Mouse (Mus musculus) myocyte (in vitro differentiated cells): ENCODE data around the gene P2rx5.

Source experiments
- CEBPB ChIP-seq: IDR thresholded peaks from 2 replicates; pipeline ENCODE4 v1.6.1; 2011; ENCODE audit warnings: mild to moderate bottlenecking, moderate library complexity; ENCODE audit not compliant: poor library complexity, insufficient read depth, severe bottlenecking
- E2F4 ChIP-seq: IDR thresholded peaks from one replicate; pipeline ENCODE4 v1.6.1; 2011; ENCODE audit warnings: mild to moderate bottlenecking, control low read depth, moderate library complexity; ENCODE audit not compliant: insufficient read depth
- MYOG ChIP-seq, 3 experiments: IDR thresholded peaks; one replicate each; pipeline ENCODE4 v1.6.1; 2011; ENCODE audit warnings: control low read depth in 2 of 3, low read depth in 2 of 3, mild to moderate bottlenecking in 2 of 3; ENCODE audit not compliant: insufficient read length in 2 of 3, control insufficient read depth in 1 of 3, insufficient read depth in 1 of 3
- POLR2A ChIP-seq: IDR thresholded peaks from one replicate; pipeline ENCODE4 v1.6.1; 2011; ENCODE audit warnings: low read depth, mild to moderate bottlenecking, control low read depth, moderate library complexity; ENCODE audit not compliant: insufficient read length
- POLR2AphosphoS2 ChIP-seq: IDR thresholded peaks from one replicate; pipeline ENCODE4 v1.6.1; 2011; ENCODE audit warnings: low read depth, control low read depth; ENCODE audit not compliant: insufficient read length
- SRF ChIP-seq: IDR thresholded peaks from one replicate; pipeline ENCODE4 v1.6.1; 2011; ENCODE audit warnings: low read depth; ENCODE audit not compliant: control insufficient read depth, insufficient read length
- TCF12 ChIP-seq: IDR thresholded peaks from one replicate; pipeline ENCODE4 v1.6.1; 2011; ENCODE audit warnings: mild to moderate bottlenecking, control low read depth; ENCODE audit not compliant: poor library complexity, insufficient read depth, severe bottlenecking
- USF1 ChIP-seq: IDR thresholded peaks from one replicate; pipeline ENCODE4 v1.6.1; 2011; ENCODE audit warnings: low read depth, mild to moderate bottlenecking, control low read depth, moderate library complexity

DNA sequence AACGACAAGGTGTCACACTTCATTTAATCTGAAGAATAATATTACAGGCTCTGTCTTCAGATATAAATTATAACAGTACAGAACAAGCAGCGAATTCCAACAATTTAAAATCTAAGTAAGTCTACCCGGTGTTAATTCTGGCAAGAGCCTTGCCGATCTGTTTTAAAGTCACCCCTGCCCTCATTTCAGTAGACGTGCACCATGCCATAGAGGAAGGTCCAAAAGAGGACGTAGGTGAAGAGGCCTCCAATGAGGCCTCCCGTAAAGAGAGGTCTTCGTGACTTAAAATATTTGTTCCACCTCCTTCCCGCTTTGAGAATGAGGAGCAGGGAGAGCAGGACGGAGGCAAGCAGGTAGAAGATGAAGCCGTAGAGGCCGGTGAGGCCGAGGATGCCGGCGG lies 16.0 kb downstream of the P2rx5 start:
- TF ChIP-seq POLR2A (no peak), SRF (no peak), TCF12 (no peak), USF1 (no peak), POLR2AphosphoS2 (no peak), E2F4 (no peak), CEBPB (0 out of 2 replicates have a peak, but pooled peaks have one; percentile 0), MYOG (IDR thresholded peaks at IDR 0.05; ENCODE audit: control insufficient read depth in 1 of 3, insufficient read depth in 1 of 3, insufficient read length in 2 of 3, low read depth in 2 of 3) (no peak)
